Mouse (Mus musculus): ENCODE data around the gene Tfb1m.

Tfb1m gene

GRCm38 (mm10) chr17:3472018-3472417 lies 85.6 kb downstream of the Tfb1m start:
- intact Hi-C loops (cut with DNase I): no loop called here
